Mouse (Mus musculus): ENCODE measurements around the gene Ncoa1.

- no peak for TF ChIP-seq CTCF (IDR thresholded peaks at IDR 0.05; ENCODE audit: low read depth, low read length)
- no peak for TF ChIP-seq POLR2A (IDR thresholded peaks at IDR 0.05; ENCODE audit: extremely low read depth, insufficient read depth, low read length)
Measured at GRCm38 (mm10) chr12:4358100-4358499, 118.9 kb downstream of the Ncoa1 start.

Data from liver, adult 2 months (tissue).